Mouse (Mus musculus): ENCODE measurements at regions not wholly inside any gene's neighbourhood (a gene's known extent, or its start where the extent isn't known, plus 50 kb on each side); places are given as distances from the start of the nearest gene placed in this dataset.

DNA sequence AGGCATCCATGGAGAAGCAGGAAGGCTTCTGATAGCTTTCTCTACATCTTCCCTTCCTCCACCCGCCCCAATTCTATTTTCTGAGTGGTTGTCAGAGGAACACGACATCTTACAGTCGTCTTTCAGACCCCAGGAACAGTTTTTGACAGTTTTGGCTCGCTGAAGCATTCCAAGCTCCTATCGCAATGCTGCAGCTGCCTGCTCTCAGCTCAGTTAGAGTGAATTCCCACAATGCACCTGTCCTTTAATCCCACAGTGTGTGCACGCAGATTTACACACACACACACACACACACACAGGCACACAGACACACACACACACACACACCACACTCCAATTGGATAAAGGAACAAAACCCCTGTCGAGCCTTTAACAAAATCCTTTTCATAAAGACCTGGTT, 290.4 kb downstream of the Sv2b start:
- no peak for ATAC-seq (ENCODE audit: insufficient number of reproducible peaks, insufficient read depth, low FRiP score, low read depth)
- Histone ChIP-seq H3K9me3 (ENCODE audit: control insufficient read depth, low read length) (no peaks in the 10 kb centered on the region), H3K27me3 (ENCODE audit: control insufficient read depth, insufficient read depth, low read length) (no peaks in the 10 kb centered on the region), H3K4me2 (ENCODE audit: low read length) (no peak overlapping the region), H3K36me3 (ENCODE audit: control insufficient read depth, insufficient read depth, low read length) (no peaks in the 10 kb centered on the region), H3K4me1 (ENCODE audit: control insufficient read depth in 2 of 2, insufficient read depth in 2 of 2, low read length in 2 of 2) (no peaks in the 10 kb centered on the region; a peak in 1 of 4 replicates), H3K9ac (ENCODE audit: low read length) (no peak overlapping the region), H3K27ac (replicated peaks in 1 of 2; ENCODE audit: control insufficient read depth in 1 of 2, insufficient read depth in 1 of 2, low read depth in 2 of 2, low read length in 2 of 2) (no peak overlapping the region), H3K4me3 (ENCODE audit: control insufficient read depth in 1 of 2, insufficient read depth in 1 of 2, low read depth in 1 of 2, low read length in 2 of 2) (no peak overlapping the region)
- 38% methylated on average over 7 of the region's 7 CpGs for WGBS

DNA sequence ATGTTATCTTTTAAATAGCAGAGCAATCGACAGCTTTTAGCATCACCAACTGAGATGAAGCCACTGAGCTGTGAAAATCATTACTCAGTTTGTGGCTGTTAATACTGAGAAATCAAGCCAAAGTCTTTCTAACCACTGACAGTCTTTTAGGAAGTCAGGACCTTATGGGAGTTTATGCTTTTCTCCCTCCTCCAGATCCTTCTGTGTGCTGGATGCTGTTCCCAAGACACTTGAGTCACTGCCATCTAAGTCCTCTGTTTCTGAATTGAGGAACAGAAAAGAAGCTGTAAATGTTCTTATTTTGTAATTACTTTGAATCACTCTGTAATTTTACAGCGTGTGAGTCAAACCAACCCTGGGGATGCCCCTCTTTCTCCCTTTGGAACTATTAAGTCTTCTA, 300.6 kb downstream of the Sv2b start:
- ATAC-seq (ENCODE audit: insufficient number of reproducible peaks, insufficient read depth, low FRiP score, low read depth): no peak
- no peak overlapping the region for H3K27ac ChIP-seq (replicated peaks in 1 of 2; ENCODE audit: control insufficient read depth in 1 of 2, insufficient read depth in 1 of 2, low read depth in 2 of 2, low read length in 2 of 2)
- H3K27me3 ChIP-seq (ENCODE audit: control insufficient read depth, insufficient read depth, low read length): no peaks in the 10 kb centered on the region
- H3K4me2 ChIP-seq (ENCODE audit: low read length): no peak overlapping the region
- no peaks in the 10 kb centered on the region for H3K36me3 ChIP-seq (ENCODE audit: control insufficient read depth, insufficient read depth, low read length)
- H3K4me1 ChIP-seq (ENCODE audit: control insufficient read depth in 2 of 2, insufficient read depth in 2 of 2, low read length in 2 of 2): no peaks in the 10 kb centered on the region
- no peak overlapping the region for H3K9ac ChIP-seq (ENCODE audit: low read length)
- no peak overlapping the region for H3K4me3 ChIP-seq (ENCODE audit: control insufficient read depth in 1 of 2, insufficient read depth in 1 of 2, low read depth in 1 of 2, low read length in 2 of 2)
- no peaks in the 10 kb centered on the region for H3K9me3 ChIP-seq (ENCODE audit: control insufficient read depth, low read length)
- whole genome bisulfite sequencing: 75% methylated on average over 2 of the region's 2 CpGs

DNA sequence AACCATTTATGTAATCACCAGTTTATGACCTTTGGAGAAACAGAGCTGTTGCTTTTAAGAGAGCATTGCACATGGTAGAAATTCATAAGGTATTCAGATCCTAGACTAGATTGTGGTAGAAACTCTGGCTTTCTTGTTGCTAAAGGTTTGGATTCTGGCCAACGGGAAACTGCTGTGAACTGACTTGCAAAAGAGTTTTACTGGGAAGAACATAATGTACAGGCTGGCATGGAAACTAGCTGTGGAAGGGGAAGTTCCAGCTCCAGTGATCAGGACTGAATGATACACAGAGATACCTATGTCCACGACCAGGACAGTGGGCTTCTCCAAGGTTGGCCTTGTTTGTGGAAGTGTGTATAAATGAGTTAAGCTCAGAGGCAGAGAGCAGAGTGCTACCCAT, 318.9 kb downstream of the Sv2b start:
- Histone ChIP-seq H3K4me2 (ENCODE audit: low read length) (no peak overlapping the region), H3K4me1 (ENCODE audit: control insufficient read depth in 2 of 2, insufficient read depth in 2 of 2, low read length in 2 of 2) (no peaks in the 10 kb centered on the region), H3K27ac (replicated peaks in 1 of 2; ENCODE audit: control insufficient read depth in 1 of 2, insufficient read depth in 1 of 2, low read depth in 2 of 2, low read length in 2 of 2) (no peak overlapping the region), H3K4me3 (ENCODE audit: control insufficient read depth in 1 of 2, insufficient read depth in 1 of 2, low read depth in 1 of 2, low read length in 2 of 2) (no peak overlapping the region), H3K9me3 (ENCODE audit: control insufficient read depth, low read length) (no peaks in the 10 kb centered on the region), H3K27me3 (ENCODE audit: control insufficient read depth, insufficient read depth, low read length) (no peaks in the 10 kb centered on the region), H3K9ac (ENCODE audit: low read length) (no peak overlapping the region), H3K36me3 (ENCODE audit: control insufficient read depth, insufficient read depth, low read length) (no peaks in the 10 kb centered on the region)
- 67% methylated on average over 2 of the region's 2 CpGs for WGBS
- ATAC-seq (ENCODE audit: insufficient number of reproducible peaks, insufficient read depth, low FRiP score, low read depth): no peak

DNA sequence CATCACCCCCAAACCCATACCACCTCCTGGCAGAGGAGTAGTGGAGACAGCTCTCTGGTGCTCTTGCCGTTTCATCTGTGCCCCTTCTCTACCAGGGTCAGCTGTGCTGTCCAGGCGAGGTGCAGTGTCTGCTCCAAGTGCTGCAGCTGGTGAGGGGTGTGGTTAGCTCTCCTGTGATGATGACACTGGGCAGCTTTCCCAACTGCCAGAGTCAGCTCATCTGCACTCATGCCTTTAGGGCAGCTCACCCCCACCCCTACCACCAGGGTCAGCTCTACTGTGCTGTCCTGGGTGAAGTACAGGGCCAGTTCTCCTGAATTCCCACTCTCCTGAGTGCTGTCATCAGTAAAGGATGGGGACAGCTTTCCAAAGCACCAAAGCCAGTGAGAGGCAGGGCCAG, 329.6 kb downstream of the Sv2b start:
- ATAC-seq (ENCODE audit: insufficient number of reproducible peaks, insufficient read depth, low FRiP score, low read depth): no peak

DNA sequence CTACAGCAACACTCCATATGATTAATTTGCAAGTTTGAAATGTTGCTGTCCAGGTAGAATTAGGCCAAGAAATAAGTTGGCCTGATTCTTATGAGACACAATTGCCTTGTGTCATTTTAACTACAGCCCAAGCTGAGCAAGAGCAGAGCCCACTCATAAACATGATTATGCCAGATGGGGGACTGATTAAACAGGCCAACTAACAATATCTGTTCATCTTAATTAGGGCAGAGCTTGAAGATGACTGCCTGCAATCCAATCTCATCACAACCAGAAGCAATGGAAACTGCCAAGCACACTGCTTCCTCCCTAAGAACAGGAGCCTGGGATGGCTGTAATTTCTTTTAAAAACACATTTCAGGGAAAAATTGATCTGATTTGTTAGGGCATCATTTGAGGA, 333.1 kb downstream of the Sv2b start:
- Histone ChIP-seq H3K4me2 (ENCODE audit: low read length) (no peak overlapping the region), H3K36me3 (ENCODE audit: control insufficient read depth, insufficient read depth, low read length) (no peaks in the 10 kb centered on the region), H3K4me1 (ENCODE audit: control insufficient read depth in 2 of 2, insufficient read depth in 2 of 2, low read length in 2 of 2) (no peaks in the 10 kb centered on the region), H3K9ac (ENCODE audit: low read length) (no peak overlapping the region), H3K27me3 (ENCODE audit: control insufficient read depth, insufficient read depth, low read length) (no peaks in the 10 kb centered on the region), H3K27ac (replicated peaks in 1 of 2; ENCODE audit: control insufficient read depth in 1 of 2, insufficient read depth in 1 of 2, low read depth in 2 of 2, low read length in 2 of 2) (no peak overlapping the region), H3K9me3 (ENCODE audit: control insufficient read depth, low read length) (no peaks in the 10 kb centered on the region), H3K4me3 (ENCODE audit: control insufficient read depth in 1 of 2, insufficient read depth in 1 of 2, low read depth in 1 of 2, low read length in 2 of 2) (no peak overlapping the region)
- ATAC-seq (ENCODE audit: insufficient number of reproducible peaks, insufficient read depth, low FRiP score, low read depth): no peak

More for the DNA sequence above, 329.6 kb downstream of the Sv2b start:
- Histone ChIP-seq H3K27me3 (ENCODE audit: control insufficient read depth, insufficient read depth, low read length) (no peaks in the 10 kb centered on the region), H3K9me3 (ENCODE audit: control insufficient read depth, low read length) (no peaks in the 10 kb centered on the region), H3K9ac (ENCODE audit: low read length) (no peak overlapping the region), H3K36me3 (ENCODE audit: control insufficient read depth, insufficient read depth, low read length) (no peaks in the 10 kb centered on the region), H3K4me3 (ENCODE audit: control insufficient read depth in 1 of 2, insufficient read depth in 1 of 2, low read depth in 1 of 2, low read length in 2 of 2) (no peak overlapping the region), H3K4me2 (ENCODE audit: low read length) (no peak overlapping the region), H3K4me1 (ENCODE audit: control insufficient read depth in 2 of 2, insufficient read depth in 2 of 2, low read length in 2 of 2) (no peaks in the 10 kb centered on the region), H3K27ac (replicated peaks in 1 of 2; ENCODE audit: control insufficient read depth in 1 of 2, insufficient read depth in 1 of 2, low read depth in 2 of 2, low read length in 2 of 2) (no peak overlapping the region)
- WGBS: 39% methylated on average over 2 of the region's 2 CpGs

DNA sequence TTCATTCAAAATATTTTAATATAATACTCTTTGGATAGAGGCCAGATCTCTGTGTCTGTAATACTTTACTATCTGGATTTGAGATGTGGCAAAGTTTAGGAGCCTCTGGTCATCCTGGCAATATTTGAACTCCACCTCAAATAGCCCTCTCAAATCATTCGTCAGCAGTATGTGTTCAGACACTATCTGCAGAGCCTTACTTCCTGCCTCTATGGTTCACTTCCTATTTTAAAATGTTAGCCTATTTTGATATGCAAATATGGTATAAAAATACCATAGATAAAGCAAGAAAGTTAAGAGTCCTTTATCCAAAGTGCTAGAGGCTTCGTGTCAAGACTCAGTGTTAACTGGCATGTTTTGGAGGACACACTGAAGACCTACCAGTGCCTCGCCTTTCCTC, 334.6 kb downstream of the Sv2b start:
- H3K9ac ChIP-seq (ENCODE audit: low read length): no peak overlapping the region
- no peak for ATAC-seq (ENCODE audit: insufficient number of reproducible peaks, insufficient read depth, low FRiP score, low read depth)
- H3K27ac ChIP-seq (replicated peaks in 1 of 2; ENCODE audit: control insufficient read depth in 1 of 2, insufficient read depth in 1 of 2, low read depth in 2 of 2, low read length in 2 of 2): no peak overlapping the region
- no peaks in the 10 kb centered on the region for H3K9me3 ChIP-seq (ENCODE audit: control insufficient read depth, low read length)
- H3K27me3 ChIP-seq (ENCODE audit: control insufficient read depth, insufficient read depth, low read length): no peaks in the 10 kb centered on the region
- no peak overlapping the region for H3K4me2 ChIP-seq (ENCODE audit: low read length)
- no peaks in the 10 kb centered on the region for H3K36me3 ChIP-seq (ENCODE audit: control insufficient read depth, insufficient read depth, low read length)
- 54% methylated on average over 3 of the region's 3 CpGs for WGBS
- no peaks in the 10 kb centered on the region for H3K4me1 ChIP-seq (ENCODE audit: control insufficient read depth in 2 of 2, insufficient read depth in 2 of 2, low read length in 2 of 2)
- H3K4me3 ChIP-seq (ENCODE audit: control insufficient read depth in 1 of 2, insufficient read depth in 1 of 2, low read depth in 1 of 2, low read length in 2 of 2): no peak overlapping the region

DNA sequence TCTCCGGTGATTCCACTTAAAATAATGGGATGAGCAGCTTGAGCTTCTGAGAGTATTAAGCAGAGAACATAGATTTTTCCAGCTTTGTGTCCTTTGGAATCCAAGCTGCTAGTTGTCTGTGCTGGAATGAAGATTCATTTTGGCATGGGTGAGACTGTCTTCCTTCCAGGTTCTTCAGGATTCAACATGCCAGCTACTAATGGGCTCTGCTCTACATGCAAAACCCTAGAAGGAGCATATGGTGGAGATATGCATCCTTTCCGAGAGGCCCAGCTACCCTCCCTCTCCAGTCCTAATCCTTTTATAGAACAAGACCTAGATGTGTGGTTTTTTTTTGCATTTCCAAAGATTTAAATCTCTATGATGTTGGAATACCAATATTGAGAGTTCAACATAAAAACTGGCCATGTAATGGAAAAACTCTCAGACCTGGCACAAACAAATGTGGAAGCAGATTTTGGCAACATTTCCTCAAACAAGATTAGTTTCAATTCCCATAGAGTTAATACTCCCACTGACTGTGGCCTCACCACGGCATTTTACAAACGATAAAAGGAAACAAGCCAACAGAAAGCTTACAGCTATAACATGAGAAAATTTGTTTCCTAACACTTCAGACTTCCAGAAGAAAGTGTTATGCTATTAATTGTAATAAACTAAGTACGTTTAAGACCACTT, 364.5 kb downstream of the Sv2b start:
- no peaks in the 10 kb centered on the region for H3K4me1 ChIP-seq (ENCODE audit: control insufficient read depth in 2 of 2, insufficient read depth in 2 of 2, low read length in 2 of 2)
- no peak overlapping the region for H3K9ac ChIP-seq (ENCODE audit: low read length)
- ATAC-seq (ENCODE audit: insufficient number of reproducible peaks, insufficient read depth, low FRiP score, low read depth): no peak
- no peak overlapping the region for H3K4me2 ChIP-seq (ENCODE audit: low read length)
- H3K27ac ChIP-seq (replicated peaks in 1 of 2; ENCODE audit: control insufficient read depth in 1 of 2, insufficient read depth in 1 of 2, low read depth in 2 of 2, low read length in 2 of 2): no peak overlapping the region
- H3K36me3 ChIP-seq (ENCODE audit: control insufficient read depth, insufficient read depth, low read length): no peaks in the 10 kb centered on the region
- H3K4me3 ChIP-seq (ENCODE audit: control insufficient read depth in 1 of 2, insufficient read depth in 1 of 2, low read depth in 1 of 2, low read length in 2 of 2): no peak overlapping the region
- WGBS: 68% methylated on average over 5 of the region's 5 CpGs
- no peaks in the 10 kb centered on the region for H3K9me3 ChIP-seq (ENCODE audit: control insufficient read depth, low read length)
- no peaks in the 10 kb centered on the region for H3K27me3 ChIP-seq (ENCODE audit: control insufficient read depth, insufficient read depth, low read length)

DNA sequence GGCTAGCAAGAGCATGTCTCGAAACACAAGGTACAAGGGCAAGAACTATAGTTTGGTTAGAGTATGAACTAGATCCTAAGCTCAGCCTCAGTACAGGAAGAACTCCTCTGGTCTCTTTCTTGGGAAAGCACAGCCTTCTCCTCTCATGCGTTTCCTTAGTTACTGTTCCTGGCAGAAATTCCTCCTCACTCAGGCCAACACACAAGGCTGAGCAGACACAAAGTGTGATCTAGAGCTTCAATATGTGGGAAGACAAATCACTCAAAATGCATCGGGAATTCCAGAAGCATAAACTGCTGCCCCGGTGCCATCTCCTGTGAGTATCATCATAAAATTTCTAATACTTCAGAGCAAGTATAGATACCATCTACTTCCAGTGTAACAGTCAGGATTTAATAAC, 366.1 kb downstream of the Sv2b start:
- no peaks in the 10 kb centered on the region for H3K27me3 ChIP-seq (ENCODE audit: control insufficient read depth, insufficient read depth, low read length)
- no peaks in the 10 kb centered on the region for H3K9me3 ChIP-seq (ENCODE audit: control insufficient read depth, low read length)
- ATAC-seq (ENCODE audit: insufficient number of reproducible peaks, insufficient read depth, low FRiP score, low read depth): no peak
- H3K4me2 ChIP-seq (ENCODE audit: low read length): no peak overlapping the region
- H3K27ac ChIP-seq (replicated peaks in 1 of 2; ENCODE audit: control insufficient read depth in 1 of 2, insufficient read depth in 1 of 2, low read depth in 2 of 2, low read length in 2 of 2): no peak overlapping the region
- no peak overlapping the region for H3K4me3 ChIP-seq (ENCODE audit: control insufficient read depth in 1 of 2, insufficient read depth in 1 of 2, low read depth in 1 of 2, low read length in 2 of 2)
- H3K4me1 ChIP-seq (ENCODE audit: control insufficient read depth in 2 of 2, insufficient read depth in 2 of 2, low read length in 2 of 2): no peaks in the 10 kb centered on the region
- no peaks in the 10 kb centered on the region for H3K36me3 ChIP-seq (ENCODE audit: control insufficient read depth, insufficient read depth, low read length)
- H3K9ac ChIP-seq (ENCODE audit: low read length): no peak overlapping the region
- 81% methylated on average over 4 of the region's 4 CpGs for WGBS
